Comparison of ENCODE assay signal across 21 mouse cellular contexts in genomic region chr11:120731395-120731794, GRCm38 (mm10). TPM values are rescaled to one million over a fixed set of nuclear protein-coding genes. Genes with fewer than 3 reads are reported as not detected.
DNase-seq lines count a peak whose midpoint lies in the region; ATAC-seq and TF ChIP-seq lines count a peak whose summit lies in the region.
"Had no signal": no experiment of that assay in that cellular context is flagged by ENCODE, and none has a peak within 500 bp of the region (broad histone marks: within the 10 kb centered on the region; RNA-seq: fewer than 3 reads in every experiment).

No protein-coding gene starts in this region.

- ATAC-seq in heart, embryonic 13.5 days (ENCODE audit: extremely low read depth, insufficient number of reproducible peaks, low FRiP score, low TSS enrichment): no peak
- no peak for ATAC-seq in heart, embryonic 12.5 days (ENCODE audit: insufficient number of reproducible peaks, low FRiP score)
- no peak for ATAC-seq in megakaryocyte, adult 5-6 weeks (ENCODE audit: poor library complexity, severe bottlenecking)
- no peak for ATAC-seq in limb, embryonic 14.5 days (ENCODE audit: low FRiP score, low read depth)
- no peak for ATAC-seq in hindbrain, embryonic 11.5 days (ENCODE audit: low FRiP score)
- ATAC-seq: forebrain, embryonic 16.5 days; hindbrain, postnatal 0 days; midbrain, embryonic 13.5 days had no signal

- H3K27me3 ChIP-seq in heart, embryonic 13.5 days (replicated peaks): peaks cover 37% of the 10 kb centered on the region
- peaks cover 39% of the 10 kb centered on the region for H3K27me3 ChIP-seq in heart, embryonic 12.5 days (replicated peaks)
- H3K27me3 ChIP-seq in megakaryocyte, embryonic 14.5 days (replicated peaks): peaks cover 51% of the 10 kb centered on the region
- H3K27me3 ChIP-seq in limb, embryonic 14.5 days (ENCODE audit: control insufficient read depth, insufficient read depth, low read length): no peaks in the 10 kb centered on the region
- H3K27me3 ChIP-seq in hindbrain, embryonic 11.5 days (ENCODE audit: control insufficient read depth, insufficient read depth, low read length): no peaks in the 10 kb centered on the region

- no peak overlapping the region for H3K4me3 ChIP-seq in heart, embryonic 13.5 days
- H3K4me3 ChIP-seq in heart, embryonic 12.5 days: no peak overlapping the region
- peak overlapping the region; percentile 38 for H3K4me3 ChIP-seq in megakaryocyte, embryonic 14.5 days (replicated peaks)
- H3K4me3 ChIP-seq in limb, embryonic 14.5 days (replicated peaks; ENCODE audit: low read length): no peak overlapping the region
- H3K4me3 ChIP-seq in hindbrain, embryonic 11.5 days (ENCODE audit: low read depth, low read length): no peak overlapping the region
- H3K4me3 ChIP-seq: midbrain, embryonic 13.5 days; neural tube, embryonic 13.5 days had no signal

- no peak for TF ChIP-seq POLR2A in limb, embryonic 14.5 days (IDR thresholded peaks at IDR 0.05; ENCODE audit: borderline replicate concordance, extremely low read depth, insufficient read depth, insufficient read length)

- no peak overlapping the region for H3K9ac ChIP-seq in heart, embryonic 13.5 days
- H3K9ac ChIP-seq in heart, embryonic 12.5 days: no peak overlapping the region
- H3K9ac ChIP-seq in limb, embryonic 14.5 days (ENCODE audit: low read depth, low read length, severe bottlenecking): no peak overlapping the region
- no peak overlapping the region for H3K9ac ChIP-seq in hindbrain, embryonic 11.5 days (ENCODE audit: low read depth, low read length)
- H3K9ac ChIP-seq: liver, embryonic 14.5 days; midbrain, embryonic 13.5 days; neural tube, embryonic 13.5 days had no signal

- H3K36me3 ChIP-seq in heart, embryonic 13.5 days: no peaks in the 10 kb centered on the region
- H3K36me3 ChIP-seq in heart, embryonic 12.5 days: no peaks in the 10 kb centered on the region
- no peaks in the 10 kb centered on the region for H3K36me3 ChIP-seq in megakaryocyte, embryonic 14.5 days (replicated peaks; ENCODE audit: low read length)
- no peaks in the 10 kb centered on the region for H3K36me3 ChIP-seq in limb, embryonic 14.5 days (ENCODE audit: control insufficient read depth, insufficient read depth, low read length)
- H3K36me3 ChIP-seq in hindbrain, embryonic 11.5 days (ENCODE audit: control insufficient read depth, insufficient read depth, low read length): no peaks in the 10 kb centered on the region
- H3K36me3 ChIP-seq: midbrain, embryonic 13.5 days; neural tube, embryonic 13.5 days had no signal

- H3K4me2 ChIP-seq in heart, embryonic 13.5 days: no peak overlapping the region
- H3K4me2 ChIP-seq in heart, embryonic 12.5 days: no peak overlapping the region
- H3K4me2 ChIP-seq in limb, embryonic 14.5 days (replicated peaks; ENCODE audit: low read depth, low read length, severe bottlenecking): no peak overlapping the region
- no peak overlapping the region for H3K4me2 ChIP-seq in hindbrain, embryonic 11.5 days (replicated peaks; ENCODE audit: low read depth, low read length)
- H3K4me2 ChIP-seq: heart, embryonic 11.5 days; midbrain, embryonic 13.5 days; neural tube, embryonic 13.5 days had no signal

- WGBS in heart, embryonic 13.5 days: 90% methylated on average over 1 of the region's 1 CpGs
- 82% methylated on average over 1 of the region's 1 CpGs for WGBS in heart, embryonic 12.5 days
- WGBS in limb, embryonic 14.5 days: 100% methylated on average over 1 of the region's 1 CpGs
- WGBS in hindbrain, embryonic 11.5 days: 88% methylated on average over 1 of the region's 1 CpGs

- no peaks in the 10 kb centered on the region for H3K9me3 ChIP-seq in heart, embryonic 13.5 days
- no peaks in the 10 kb centered on the region for H3K9me3 ChIP-seq in heart, embryonic 12.5 days (replicated peaks)
- no peaks in the 10 kb centered on the region for H3K9me3 ChIP-seq in megakaryocyte, embryonic 14.5 days
- no peaks in the 10 kb centered on the region for H3K9me3 ChIP-seq in limb, embryonic 14.5 days (ENCODE audit: control insufficient read depth, low read length)
- no peaks in the 10 kb centered on the region for H3K9me3 ChIP-seq in hindbrain, embryonic 11.5 days (ENCODE audit: control insufficient read depth, low read length)
- H3K9me3 ChIP-seq: midbrain, embryonic 13.5 days; neural tube, embryonic 13.5 days had no signal

- H3K27ac ChIP-seq in heart, embryonic 13.5 days (replicated peaks): peak overlapping the region; percentile 56; the same call in 1 of the 2 replicates
- no peak overlapping the region for H3K27ac ChIP-seq in heart, embryonic 12.5 days (ENCODE audit: poor library complexity, severe bottlenecking)
- peak overlapping the region; percentile 52; the same call in 1 of the 2 replicates for H3K27ac ChIP-seq in limb, embryonic 14.5 days (replicated peaks; ENCODE audit: low read depth, low read length)
- H3K27ac ChIP-seq in hindbrain, embryonic 11.5 days (ENCODE audit: low read depth, low read length): no peak overlapping the region
- H3K27ac ChIP-seq: hindbrain, postnatal 0 days; kidney, postnatal 0 days; liver, embryonic 14.5 days; midbrain, embryonic 13.5 days; neural tube, embryonic 13.5 days had no signal

- peaks cover 20% of the 10 kb centered on the region for H3K4me1 ChIP-seq in heart, embryonic 13.5 days
- H3K4me1 ChIP-seq in heart, embryonic 12.5 days (replicated peaks): peaks cover 18% of the 10 kb centered on the region
- peaks cover 43% of the 10 kb centered on the region for H3K4me1 ChIP-seq in megakaryocyte, embryonic 14.5 days
- peaks cover 14% of the 10 kb centered on the region; the same call in 1 of the 2 replicates for H3K4me1 ChIP-seq in limb, embryonic 14.5 days (ENCODE audit: control insufficient read depth, insufficient read depth, low read length)
- no peaks in the 10 kb centered on the region for H3K4me1 ChIP-seq in hindbrain, embryonic 11.5 days (replicated peaks; ENCODE audit: control insufficient read depth, insufficient read depth, low read length)

- DNase-seq in limb, embryonic 14.5 days (ENCODE audit: low spot score): no peak
- no peak for DNase-seq in left cerebral cortex, adult 9 months (ENCODE audit: low spot score in 2 of 2)
- DNase-seq in hindbrain, embryonic 11.5 days (ENCODE audit: low spot score): no peak
- DNase-seq: cerebellum, adult 2 months; cerebellum, postnatal 36 days; heart, postnatal 4 days; kidney, adult 18-20 months; layer of hippocampus, postnatal 36 days; right cerebral cortex, adult 18-20 months; thymus, postnatal 25 days had no signal

RNA-seq across cellular contexts. Expression of gene Cbr2, which starts 0.5 kb away (rescaled TPM):
- 2.1 and 3.8 TPM in 2 replicates for polyA plus RNA-seq in heart, embryonic 13.5 days (2015; fragmentation: Nextera tagmentation; extraction: Ambion mirVana)
- 1.1 and 1.9 TPM in 2 replicates for polyA plus RNA-seq in heart, embryonic 12.5 days (2016; fragmentation: Nextera tagmentation; extraction: Ambion mirVana)
- 2.1 TPM in 1 of 2 replicates, not detected in the other for polyA plus RNA-seq in megakaryocyte, embryonic 14.5 days (2012; ENCODE audit: insufficient read depth, low replicate concordance)
- 7.6 and 8.5 TPM in 2 replicates for total RNA-seq in megakaryocyte, adult 5-6 weeks (2015)
- total RNA-seq in megakaryocyte, adult 5-6 weeks (2017): 1.7 and 8.9 TPM in 2 replicates
- polyA plus RNA-seq in limb, embryonic 14.5 days (2012; rRNA removed): 11.9 and 19.6 TPM in 2 replicates
- polyA plus RNA-seq in limb, embryonic 14.5 days (2014; fragmentation: Nextera tagmentation; extraction: Ambion mirVana): 7.3 and 10.8 TPM in 2 replicates
- 0.82 and 1.6 TPM in 2 replicates for polyA plus RNA-seq in hindbrain, embryonic 11.5 days (2014; fragmentation: Nextera tagmentation; extraction: Ambion mirVana)

RNA-seq across cellular contexts. Expression of gene Dcxr, which starts 4.3 kb away (rescaled TPM):
- polyA plus RNA-seq in heart, embryonic 13.5 days (2015; fragmentation: Nextera tagmentation; extraction: Ambion mirVana): 7.5 and 7.6 TPM in 2 replicates
- polyA plus RNA-seq in heart, embryonic 12.5 days (2016; fragmentation: Nextera tagmentation; extraction: Ambion mirVana): 4.3 and 5.4 TPM in 2 replicates
- 100 and 241 TPM in 2 replicates for polyA plus RNA-seq in megakaryocyte, embryonic 14.5 days (2012; ENCODE audit: insufficient read depth, low replicate concordance)
- 24.9 and 30.0 TPM in 2 replicates for total RNA-seq in megakaryocyte, adult 5-6 weeks (2015)
- total RNA-seq in megakaryocyte, adult 5-6 weeks (2017): 20.0 and 25.0 TPM in 2 replicates
- 18.5 and 21.4 TPM in 2 replicates for polyA plus RNA-seq in limb, embryonic 14.5 days (2012; rRNA removed)
- polyA plus RNA-seq in limb, embryonic 14.5 days (2014; fragmentation: Nextera tagmentation; extraction: Ambion mirVana): 21.8 and 26.2 TPM in 2 replicates
- polyA plus RNA-seq in hindbrain, embryonic 11.5 days (2014; fragmentation: Nextera tagmentation; extraction: Ambion mirVana): 14.3 and 15.2 TPM in 2 replicates

RNA-seq across cellular contexts. Expression of gene Rac3, which starts 10.1 kb away (rescaled TPM):
- 6.4 and 9.8 TPM in 2 replicates for polyA plus RNA-seq in heart, embryonic 13.5 days (2015; fragmentation: Nextera tagmentation; extraction: Ambion mirVana)
- polyA plus RNA-seq in heart, embryonic 12.5 days (2016; fragmentation: Nextera tagmentation; extraction: Ambion mirVana): 7.6 and 8.4 TPM in 2 replicates
- 1.8 and 2.3 TPM in 2 replicates for polyA plus RNA-seq in megakaryocyte, embryonic 14.5 days (2012; ENCODE audit: insufficient read depth, low replicate concordance)
- total RNA-seq in megakaryocyte, adult 5-6 weeks (2015): 0.25 and 0.83 TPM in 2 replicates
- 1.4 TPM in 1 of 2 replicates, not detected in the other for total RNA-seq in megakaryocyte, adult 5-6 weeks (2017)
- polyA plus RNA-seq in limb, embryonic 14.5 days (2012; rRNA removed): 90.1 and 95.1 TPM in 2 replicates
- 14.1 and 18.3 TPM in 2 replicates for polyA plus RNA-seq in limb, embryonic 14.5 days (2014; fragmentation: Nextera tagmentation; extraction: Ambion mirVana)
- polyA plus RNA-seq in hindbrain, embryonic 11.5 days (2014; fragmentation: Nextera tagmentation; extraction: Ambion mirVana): 17.6 and 18.2 TPM in 2 replicates

RNA-seq across cellular contexts. Expression of gene Lrrc45, which starts 17.7 kb away (rescaled TPM):
- 27.8 and 28.1 TPM in 2 replicates for polyA plus RNA-seq in heart, embryonic 13.5 days (2015; fragmentation: Nextera tagmentation; extraction: Ambion mirVana)
- 35.2 and 37.0 TPM in 2 replicates for polyA plus RNA-seq in heart, embryonic 12.5 days (2016; fragmentation: Nextera tagmentation; extraction: Ambion mirVana)
- 10.0 and 23.5 TPM in 2 replicates for polyA plus RNA-seq in megakaryocyte, embryonic 14.5 days (2012; ENCODE audit: insufficient read depth, low replicate concordance)
- 6.3 and 7.2 TPM in 2 replicates for total RNA-seq in megakaryocyte, adult 5-6 weeks (2015)
- total RNA-seq in megakaryocyte, adult 5-6 weeks (2017): 21.0 and 21.6 TPM in 2 replicates
- 91.3 and 98.3 TPM in 2 replicates for polyA plus RNA-seq in limb, embryonic 14.5 days (2012; rRNA removed)
- 48.1 and 51.7 TPM in 2 replicates for polyA plus RNA-seq in limb, embryonic 14.5 days (2014; fragmentation: Nextera tagmentation; extraction: Ambion mirVana)
- polyA plus RNA-seq in hindbrain, embryonic 11.5 days (2014; fragmentation: Nextera tagmentation; extraction: Ambion mirVana): 30.7 and 34.4 TPM in 2 replicates

RNA-seq across cellular contexts. Expression of gene Cenpx, which starts 17.9 kb away (rescaled TPM):
- 120 and 122 TPM in 2 replicates for polyA plus RNA-seq in heart, embryonic 13.5 days (2015; fragmentation: Nextera tagmentation; extraction: Ambion mirVana)
- 117 and 119 TPM in 2 replicates for polyA plus RNA-seq in heart, embryonic 12.5 days (2016; fragmentation: Nextera tagmentation; extraction: Ambion mirVana)
- 93.0 and 128 TPM in 2 replicates for polyA plus RNA-seq in megakaryocyte, embryonic 14.5 days (2012; ENCODE audit: insufficient read depth, low replicate concordance)
- 84.6 and 95.8 TPM in 2 replicates for total RNA-seq in megakaryocyte, adult 5-6 weeks (2015)
- 67.0 and 71.5 TPM in 2 replicates for total RNA-seq in megakaryocyte, adult 5-6 weeks (2017)
- 101 and 107 TPM in 2 replicates for polyA plus RNA-seq in limb, embryonic 14.5 days (2012; rRNA removed)
- 159 and 161 TPM in 2 replicates for polyA plus RNA-seq in limb, embryonic 14.5 days (2014; fragmentation: Nextera tagmentation; extraction: Ambion mirVana)
- polyA plus RNA-seq in hindbrain, embryonic 11.5 days (2014; fragmentation: Nextera tagmentation; extraction: Ambion mirVana): 115 and 121 TPM in 2 replicates

Comparison
In these comparisons a context has a peak if more than half of its experiments do, and no peak if none do; other contexts are left out.
1. H3K27ac ChIP-seq: peak in heart, embryonic 13.5 days (single experiment) and limb, embryonic 14.5 days (single experiment); none in heart, embryonic 12.5 days (single experiment) and hindbrain, embryonic 11.5 days (single experiment).